Mouse (Mus musculus) B cell, adult 2 months (primary cell): ENCODE measurements around the gene Dhx30.
A peak's percentile ranks its signal among the peaks of the same experiment; 100 is the strongest.
"Not testable (repeated sequence)": the region's sequence is repeated elsewhere in the genome, so short reads cannot be mapped to it uniquely, and the experiment has no call there.

ENCODE experiments used
- DNase-seq, 2 experiments: peaks; one replicate each; pipeline ENCODE4 v3.0.0; 2022

The Dhx30 gene

DNA sequence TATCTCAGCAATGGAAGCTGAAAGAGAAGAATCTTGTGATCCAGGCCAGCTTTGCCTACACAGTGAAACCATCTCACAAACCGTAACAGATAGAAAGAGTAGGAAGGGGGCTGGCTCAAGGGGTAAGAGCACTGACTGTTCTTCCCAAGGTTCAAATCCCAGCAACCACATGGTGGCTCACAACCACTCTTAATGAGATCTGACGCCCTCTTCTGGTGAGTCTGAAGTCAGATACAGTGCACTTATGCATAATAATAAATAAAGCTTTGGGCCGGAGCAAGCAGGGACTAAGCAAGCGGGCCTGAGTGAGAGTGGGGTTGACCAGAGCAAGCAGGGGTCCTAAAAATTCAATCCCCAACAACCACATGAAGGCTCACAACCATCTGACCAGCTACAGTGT, 24.3 kb downstream of the Dhx30 start:
- peak; percentile 37 to 50 for DNase-seq

DNA sequence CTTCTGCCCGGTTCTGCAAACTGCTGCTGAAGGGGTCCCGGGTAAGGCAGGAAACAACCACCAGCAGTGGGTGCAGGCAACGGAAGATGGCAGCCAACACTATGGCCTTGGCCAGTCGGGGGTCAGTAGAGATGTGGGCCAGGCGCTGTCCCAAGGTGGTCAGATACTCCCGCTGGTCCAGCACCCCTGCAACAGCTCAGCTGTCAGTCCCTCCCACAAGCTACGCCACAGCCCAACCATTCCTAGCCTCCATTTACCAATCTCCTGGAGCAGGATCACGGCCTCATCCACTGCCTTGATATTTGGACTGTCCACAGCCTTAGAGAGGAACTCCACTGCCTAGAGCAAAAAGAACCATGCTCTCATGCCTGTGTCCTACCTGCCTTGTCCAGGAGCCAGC, 31.9 kb downstream of the Dhx30 start:
- DNase-seq = no peak

DNA sequence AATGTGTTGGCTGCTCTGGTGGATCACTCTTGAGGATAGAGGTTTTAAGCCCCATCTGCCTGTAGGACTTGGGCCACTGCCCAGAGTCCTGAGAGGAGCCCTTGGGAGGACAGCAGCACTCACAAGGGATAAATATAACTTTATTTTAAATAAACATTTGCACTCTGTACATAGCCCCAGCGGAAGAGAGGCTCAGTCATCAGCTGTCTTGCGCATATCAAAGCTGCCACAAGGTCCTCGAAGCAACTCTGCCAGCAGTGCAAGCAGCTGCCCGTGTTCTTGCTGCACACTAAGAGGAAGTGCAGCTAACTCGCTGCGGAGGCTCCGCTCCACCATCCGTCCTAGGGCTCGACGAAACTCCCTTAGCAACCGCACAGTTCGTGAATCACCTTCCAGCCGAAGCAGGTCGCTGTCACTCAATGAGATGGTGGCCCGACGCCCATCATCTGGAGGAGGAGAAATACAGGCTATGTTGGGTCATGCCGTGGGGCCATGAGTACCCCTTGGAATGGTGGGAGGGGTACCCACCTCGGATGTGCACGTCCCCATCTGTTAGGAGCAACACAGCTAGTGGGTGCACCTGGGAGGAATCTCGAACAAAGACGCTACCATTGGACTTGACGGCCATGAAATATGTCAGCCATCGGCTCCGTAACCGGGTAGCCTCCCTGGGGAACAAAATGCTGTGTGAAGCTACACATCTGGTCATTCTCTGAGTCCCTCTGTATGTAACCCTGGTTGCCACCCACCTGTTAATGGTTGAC, 33.2 kb downstream of the Dhx30 start:
- no peak for DNase-seq

DNA sequence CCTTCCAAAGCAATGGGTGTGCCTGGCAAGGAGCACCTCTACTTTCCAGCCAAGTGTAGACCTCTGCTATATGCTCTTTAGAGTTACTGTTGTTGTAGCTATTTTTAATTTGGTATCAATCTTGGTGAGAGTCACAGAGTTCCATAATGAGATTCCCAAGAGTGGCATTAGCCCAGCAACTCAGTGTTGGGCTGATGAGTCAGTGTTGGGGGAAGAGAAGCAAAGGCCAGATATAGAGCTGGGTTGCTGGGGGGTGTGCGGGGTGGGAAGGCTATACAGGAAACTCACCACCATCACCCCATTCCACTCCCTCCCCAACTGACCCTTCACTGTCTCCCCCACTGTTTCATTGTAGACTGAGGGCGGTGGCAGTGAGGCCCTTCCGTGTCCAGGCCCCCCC, 36.6 kb downstream of the Dhx30 start:
- DNase-seq = no peak

DNA sequence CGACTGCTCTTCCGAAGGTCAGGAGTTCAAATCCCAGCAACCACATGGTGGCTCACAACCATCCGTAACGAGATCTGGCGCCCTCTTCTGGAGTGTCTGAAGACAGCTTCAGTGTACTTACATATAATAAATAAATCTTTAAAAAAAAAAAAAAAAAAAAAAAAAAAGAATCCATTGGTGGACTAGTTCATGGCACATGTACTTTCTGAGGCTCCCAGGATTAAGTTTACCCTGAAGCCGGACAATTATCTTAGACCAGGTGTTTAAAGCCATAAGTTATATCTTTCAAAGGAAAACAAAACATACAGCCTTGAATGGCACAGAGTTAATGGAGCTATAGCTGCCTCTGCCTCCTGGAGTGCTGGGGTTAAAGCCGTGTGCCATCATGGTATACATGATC, 41.2 kb downstream of the Dhx30 start:
- DNase-seq = not testable (repeated sequence)

DNA sequence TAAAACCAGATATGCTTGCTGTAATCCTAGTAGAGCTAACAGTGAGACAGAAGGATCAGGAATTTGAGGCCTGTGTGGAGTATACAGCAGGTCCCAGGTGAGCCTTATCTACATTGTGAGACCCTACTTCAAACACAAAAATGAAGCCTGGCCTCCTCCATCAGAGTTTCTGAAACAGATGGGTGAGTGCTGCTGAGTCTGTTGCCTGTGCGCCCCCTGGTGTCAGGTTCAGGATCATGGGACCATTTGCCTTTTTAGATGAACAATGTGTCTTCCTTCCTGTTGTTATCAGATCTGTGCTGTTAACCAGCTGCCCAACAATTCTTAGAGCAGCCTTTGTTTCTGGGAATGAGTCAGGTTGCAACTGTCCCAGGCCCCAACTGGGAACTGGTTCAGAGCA, 45.8 kb downstream of the Dhx30 start:
- peak; percentile 78 to 80 for DNase-seq

DNA sequence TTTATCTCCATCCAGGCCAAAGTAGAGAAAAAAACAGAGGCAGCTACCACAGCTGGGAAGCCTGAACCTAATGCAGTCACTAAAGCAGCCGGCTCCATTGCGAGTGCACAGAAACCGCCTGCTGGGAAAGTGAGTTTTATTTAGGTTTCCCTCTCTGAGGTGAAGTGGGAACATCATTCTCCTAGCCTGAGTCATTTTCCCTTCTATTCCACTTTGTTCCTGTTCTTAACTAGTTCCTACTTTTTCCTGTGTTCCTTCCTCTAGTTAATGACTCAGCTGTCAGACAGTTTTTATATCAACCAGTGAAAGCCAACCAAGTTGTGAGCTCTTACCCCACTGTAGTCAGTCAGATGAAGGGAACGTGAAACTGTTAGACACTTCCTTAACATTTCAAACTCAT, 46.6 kb downstream of the Dhx30 start:
- DNase-seq = no peak

DNA sequence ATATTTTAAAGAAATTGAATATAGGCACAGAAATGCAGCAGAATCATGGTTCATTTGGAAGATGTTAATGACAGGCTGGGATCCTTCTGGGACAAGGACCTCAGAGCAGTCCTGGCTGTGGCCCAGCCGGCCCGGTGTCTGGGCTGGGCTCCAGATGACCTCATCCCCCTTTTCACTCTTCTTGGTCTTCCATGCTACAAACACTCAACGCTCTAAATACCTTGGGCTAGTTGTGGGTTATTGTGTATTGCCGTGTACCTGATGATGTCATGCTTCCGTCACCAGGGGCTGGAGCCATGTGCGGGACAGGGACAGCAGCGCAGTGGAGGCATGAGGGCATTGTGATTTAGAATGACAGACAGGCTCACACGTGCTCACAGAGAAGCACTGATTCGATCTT, 47.3 kb downstream of the Dhx30 start:
- no peak for DNase-seq

DNA sequence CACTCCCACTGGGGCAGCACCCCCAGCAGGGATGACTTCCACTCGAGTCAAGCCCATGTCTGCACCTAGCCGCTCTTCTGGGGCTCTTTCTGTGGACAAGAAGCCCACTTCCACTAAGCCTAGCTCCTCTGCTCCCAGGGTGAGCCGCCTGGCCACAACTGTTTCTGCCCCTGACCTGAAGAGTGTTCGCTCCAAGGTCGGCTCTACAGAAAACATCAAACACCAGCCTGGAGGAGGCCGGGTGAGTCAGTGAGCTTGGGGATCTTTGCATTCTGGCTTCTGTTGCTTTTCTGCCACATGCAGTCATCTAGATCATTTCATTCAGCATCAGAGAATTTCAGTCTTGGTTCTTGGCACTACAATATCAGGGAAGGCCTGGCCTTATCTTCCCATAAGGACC, 48.9 kb downstream of the Dhx30 start:
- DNase-seq = no peak

DNA sequence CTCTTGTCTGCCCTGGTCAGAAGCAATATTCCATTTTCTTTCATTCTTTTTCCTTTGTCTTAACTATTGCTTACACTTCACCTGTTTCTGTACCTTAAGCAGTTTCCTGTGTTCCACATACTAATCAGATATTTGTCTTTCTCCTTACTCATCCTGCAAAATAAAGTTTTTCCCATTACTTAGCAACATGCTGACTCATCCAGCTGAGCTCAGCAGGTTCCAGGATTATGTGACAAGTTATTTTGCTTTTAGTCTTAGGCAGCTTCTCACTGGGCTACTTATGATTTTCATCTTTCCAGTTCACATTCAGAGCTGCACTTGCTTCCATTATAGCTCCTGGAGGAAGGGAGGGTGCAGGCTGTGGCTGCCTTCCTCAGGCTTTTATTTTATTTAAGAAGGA, 53.0 kb downstream of the Dhx30 start:
- DNase-seq = no peak

DNA sequence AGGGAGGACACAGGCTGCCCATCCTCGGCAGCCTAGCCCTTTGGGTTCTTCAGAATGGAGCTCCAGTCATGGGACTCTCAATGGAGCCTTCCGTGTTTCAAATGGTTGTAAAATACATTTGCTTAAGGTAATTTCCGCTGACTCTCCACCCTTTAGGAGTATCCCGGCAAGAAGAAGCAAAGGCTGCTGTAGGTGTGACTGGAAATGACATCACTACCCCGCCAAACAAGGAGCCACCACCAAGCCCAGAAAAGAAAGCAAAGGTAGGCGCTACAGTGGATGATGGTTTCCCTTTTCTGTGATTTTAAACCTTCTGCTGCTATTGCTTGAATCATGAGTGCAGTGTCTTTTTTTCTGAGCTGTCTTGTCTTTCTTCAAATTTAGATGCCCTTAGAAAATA, 54.8 kb downstream of the Dhx30 start:
- DNase-seq = no peak

DNA sequence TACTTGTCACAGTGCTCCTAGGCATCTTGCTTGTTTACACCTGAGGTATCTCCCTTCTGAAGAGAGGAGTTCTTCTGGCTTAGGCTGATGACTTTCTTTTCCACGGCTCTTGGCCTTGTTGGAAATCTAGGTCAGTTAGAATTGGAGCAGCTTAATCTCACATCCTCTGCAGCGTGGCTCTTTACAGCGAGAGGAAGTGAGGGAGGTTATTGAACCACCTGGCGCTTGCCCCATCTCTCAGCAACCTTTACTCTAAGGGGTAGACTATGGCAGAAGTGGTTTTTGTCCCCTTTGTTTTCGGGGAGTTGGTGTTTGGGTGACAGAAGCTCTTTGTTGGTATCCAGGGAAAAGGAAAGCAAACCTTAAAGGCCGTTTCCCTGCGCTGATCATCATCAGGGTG, 55.2 kb downstream of the Dhx30 start:
- DNase-seq = no peak

DNA sequence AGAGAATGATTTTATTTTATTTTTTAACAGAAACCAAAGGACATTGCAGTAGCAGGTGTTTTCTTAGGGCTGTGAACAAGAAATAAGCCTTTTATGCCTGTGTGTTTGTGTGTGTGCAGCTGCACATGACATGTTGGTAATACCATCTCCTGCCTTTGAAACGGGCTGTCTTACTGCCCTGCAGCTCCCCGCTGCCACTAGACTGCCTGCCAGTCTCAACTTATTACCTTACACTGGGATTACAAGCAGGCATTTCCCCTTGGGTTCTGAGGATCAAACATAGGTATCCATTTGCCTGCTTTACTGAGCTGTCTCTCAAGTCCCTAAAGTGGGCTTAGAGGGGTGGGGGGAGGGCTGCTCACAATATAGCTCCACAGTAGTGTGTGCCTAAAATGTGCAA, 56.9 kb downstream of the Dhx30 start:
- no peak for DNase-seq

DNA sequence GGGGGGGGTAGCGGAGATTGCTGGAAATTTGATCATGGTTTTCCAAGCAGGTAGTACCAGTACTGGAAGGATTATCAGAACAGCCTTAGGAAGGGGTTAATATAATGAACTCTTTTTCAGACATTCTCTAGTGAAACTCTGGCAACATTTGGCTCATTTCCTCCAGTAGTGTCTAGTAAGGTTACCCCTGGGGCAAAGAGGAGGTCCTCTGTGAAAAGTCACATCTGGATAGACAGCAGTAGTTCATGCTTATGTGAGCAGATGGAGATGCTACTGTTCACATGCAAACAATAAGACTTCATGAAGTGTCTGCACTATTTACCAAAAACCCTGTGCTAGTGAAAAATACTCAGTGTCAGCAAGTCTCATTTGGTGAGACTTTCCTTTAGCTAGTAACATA, 60.4 kb downstream of the Dhx30 start:
- no peak for DNase-seq

DNA sequence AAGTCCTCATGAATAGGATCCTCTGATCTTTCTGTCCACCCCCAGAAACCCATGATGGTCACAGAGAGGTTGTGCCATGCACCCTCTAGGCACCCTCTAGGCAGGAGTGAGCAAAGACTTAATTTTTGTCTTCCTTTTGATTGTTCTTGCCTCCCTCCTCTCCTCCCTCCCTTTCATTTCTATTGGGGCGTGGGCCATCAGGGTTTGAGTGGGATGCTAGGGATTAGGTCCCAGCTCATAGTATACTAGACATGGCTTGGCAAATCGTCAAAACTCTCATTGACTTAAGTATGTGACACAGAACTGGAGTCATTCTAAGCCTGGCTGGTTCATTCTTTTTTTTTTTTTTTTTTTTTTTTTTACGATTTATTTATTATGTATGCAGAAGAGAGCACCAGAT, 62.8 kb downstream of the Dhx30 start:
- no peak for DNase-seq

DNA sequence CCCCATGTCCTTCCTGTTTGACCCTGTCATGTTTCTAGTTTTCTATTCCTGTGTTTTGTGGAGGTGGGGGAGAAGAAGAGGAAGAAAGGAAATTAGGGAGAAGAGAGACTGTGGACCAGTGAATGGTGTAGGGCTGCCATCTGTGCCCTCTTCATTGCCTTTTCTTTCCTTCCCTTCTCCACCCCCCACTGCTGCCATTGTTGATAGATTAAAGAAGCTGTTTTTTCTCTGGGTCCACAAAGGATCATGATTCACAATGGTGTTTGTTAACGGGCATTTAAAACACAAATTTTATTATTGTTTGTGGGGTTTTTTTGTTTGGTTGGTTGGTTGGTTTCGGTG, 63.6 kb downstream of the Dhx30 start:
- no peak for DNase-seq

DNA sequence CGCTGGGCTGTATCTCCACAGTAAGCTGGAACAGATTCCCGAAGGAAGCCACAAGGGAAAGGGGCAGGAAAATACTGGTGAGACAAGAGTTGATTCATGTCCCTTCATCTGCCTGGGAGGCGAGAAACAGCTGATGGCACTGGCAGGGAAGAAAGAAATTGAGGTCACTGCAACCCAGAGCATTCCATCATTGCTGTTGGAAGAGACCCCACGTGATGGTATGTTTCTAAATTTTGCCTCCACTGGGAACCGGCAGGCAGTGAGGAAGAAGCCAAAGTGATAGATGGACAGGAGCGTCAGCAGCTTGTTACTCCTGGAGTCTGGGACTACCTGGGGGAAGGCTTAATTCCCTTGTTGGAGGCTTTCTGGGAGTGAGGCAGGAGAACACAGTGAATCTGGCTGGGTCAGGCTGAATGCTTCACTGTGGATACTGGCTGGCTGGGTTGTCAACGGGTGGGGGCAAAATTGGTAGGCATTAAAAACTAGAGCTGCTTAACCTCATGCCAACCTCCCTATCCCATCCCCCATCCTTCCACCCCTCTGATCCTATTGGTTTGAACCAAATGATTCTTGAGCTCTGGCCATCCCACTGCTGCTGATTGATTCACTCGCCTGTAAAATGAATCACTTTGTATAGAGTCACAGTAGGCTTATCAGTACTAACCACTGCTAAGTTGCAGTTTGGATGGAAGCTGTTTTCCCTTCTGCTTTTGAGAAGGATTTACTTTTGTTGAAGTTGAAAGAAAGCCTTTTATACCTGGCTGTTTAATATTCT, 64.1 kb downstream of the Dhx30 start:
- DNase-seq = no peak

DNA sequence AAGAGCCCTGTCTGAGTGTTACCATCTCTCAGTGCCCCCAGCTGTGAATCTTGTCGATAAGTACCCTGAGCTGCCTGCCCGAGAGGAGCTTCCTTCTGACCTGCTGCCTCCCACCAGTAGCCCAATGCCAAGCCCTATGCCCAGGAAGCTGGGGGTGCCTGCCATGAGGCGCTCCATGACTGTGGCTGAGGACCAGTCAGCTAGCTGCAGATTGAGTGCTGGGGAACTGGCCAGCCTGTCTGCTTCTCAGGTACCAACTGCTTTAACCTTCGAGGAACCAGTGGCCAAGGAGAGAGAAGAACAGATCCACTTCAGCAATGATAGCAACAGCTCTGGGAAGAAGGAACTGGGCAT, 64.7 kb downstream of the Dhx30 start:
- DNase-seq = no peak

DNA sequence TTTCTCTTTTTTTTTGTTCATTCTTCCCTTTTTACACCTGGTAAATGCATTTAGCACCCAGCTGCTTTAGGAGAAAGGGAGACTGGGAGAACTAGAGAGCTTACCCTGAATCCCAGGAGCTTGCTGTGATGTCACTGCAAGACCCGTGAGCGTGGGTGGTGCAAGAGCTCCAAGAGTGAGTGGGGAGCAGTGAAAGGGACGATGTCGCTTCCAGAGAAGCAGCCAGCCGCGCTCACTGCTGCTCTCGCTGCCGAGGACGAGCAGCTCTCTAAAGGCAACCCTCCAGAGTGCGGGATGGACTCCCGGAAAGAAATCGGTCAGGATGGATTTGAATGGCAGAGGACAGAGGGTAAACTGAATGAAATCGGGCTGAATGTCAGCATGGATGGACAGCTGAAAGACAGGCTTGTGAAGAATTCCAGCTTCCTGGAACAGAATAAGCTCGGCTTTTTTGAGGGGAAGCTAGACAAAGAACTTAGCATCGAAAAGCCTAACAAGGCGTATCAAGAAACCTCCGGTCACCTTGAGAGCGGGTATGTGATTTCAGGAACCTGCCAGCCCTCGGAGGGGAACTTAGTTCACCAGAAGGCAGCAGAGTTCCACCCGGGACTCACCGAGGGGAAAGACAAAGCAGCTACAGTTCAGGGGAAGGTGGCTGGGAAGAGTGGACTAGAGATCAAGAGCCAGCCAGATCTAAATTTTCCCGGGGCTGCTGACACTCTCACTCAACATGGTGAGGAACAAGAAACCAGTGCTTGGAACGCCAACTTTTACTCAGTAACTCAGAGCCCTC, 65.6 kb downstream of the Dhx30 start:
- no peak for DNase-seq

DNA sequence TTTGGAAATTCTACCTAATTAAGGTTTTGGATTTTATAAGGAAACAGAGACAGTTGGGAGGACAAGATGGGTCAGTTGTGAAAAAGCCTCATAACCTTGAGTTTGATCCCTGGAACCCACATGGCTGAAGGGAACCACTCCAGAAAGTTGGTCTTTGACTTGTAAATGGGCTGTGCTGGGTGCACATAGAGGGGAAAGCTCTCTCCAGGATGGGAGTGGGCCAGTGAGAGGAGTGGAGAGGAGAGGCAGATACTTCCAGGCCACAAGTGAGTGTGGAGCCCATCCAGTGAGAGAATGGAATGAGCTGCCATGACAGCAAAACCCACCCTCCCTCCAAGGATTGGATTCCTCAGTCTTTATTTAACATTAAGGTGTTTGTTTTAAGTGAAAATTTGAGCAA, 66.4 kb downstream of the Dhx30 start:
- no peak for DNase-seq

DNA sequence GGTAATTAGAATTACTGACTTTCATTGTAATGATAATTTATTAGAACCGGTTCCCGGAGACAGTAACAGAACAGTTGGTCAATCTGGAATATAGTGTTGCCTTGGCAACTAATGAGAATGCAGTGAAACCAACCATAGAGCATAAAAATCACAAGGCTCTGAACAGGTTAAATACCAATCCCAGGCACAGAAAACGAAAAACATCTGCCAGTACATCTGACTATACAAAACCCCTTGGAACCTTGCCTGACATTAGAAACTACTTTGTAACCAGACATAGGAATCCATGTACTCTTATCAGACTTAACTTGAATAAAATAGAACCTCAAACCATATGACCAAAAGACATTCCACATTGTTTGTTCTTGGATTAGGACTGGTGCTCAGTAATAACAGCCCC, 69.8 kb downstream of the Dhx30 start:
- no peak for DNase-seq

DNA sequence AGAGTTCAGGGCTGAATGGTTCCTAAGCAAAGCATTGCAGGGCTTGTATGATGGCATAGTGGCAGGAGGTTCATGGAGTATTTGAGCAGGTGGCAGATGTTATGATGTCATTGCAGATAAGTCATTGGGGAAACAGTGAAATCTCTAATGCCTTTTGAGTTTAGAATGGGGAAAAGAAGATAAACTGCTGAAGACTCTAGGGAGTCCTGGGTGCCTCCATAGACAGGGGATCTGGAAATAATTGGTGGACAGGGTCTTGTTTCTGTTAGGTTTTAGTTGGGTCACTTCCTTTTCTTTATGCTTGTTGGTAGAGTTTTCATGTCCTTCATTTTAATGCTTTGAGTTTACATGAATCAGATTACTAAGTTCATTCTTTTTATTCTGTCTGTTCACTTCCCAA, 70.4 kb downstream of the Dhx30 start:
- no peak for DNase-seq

DNA sequence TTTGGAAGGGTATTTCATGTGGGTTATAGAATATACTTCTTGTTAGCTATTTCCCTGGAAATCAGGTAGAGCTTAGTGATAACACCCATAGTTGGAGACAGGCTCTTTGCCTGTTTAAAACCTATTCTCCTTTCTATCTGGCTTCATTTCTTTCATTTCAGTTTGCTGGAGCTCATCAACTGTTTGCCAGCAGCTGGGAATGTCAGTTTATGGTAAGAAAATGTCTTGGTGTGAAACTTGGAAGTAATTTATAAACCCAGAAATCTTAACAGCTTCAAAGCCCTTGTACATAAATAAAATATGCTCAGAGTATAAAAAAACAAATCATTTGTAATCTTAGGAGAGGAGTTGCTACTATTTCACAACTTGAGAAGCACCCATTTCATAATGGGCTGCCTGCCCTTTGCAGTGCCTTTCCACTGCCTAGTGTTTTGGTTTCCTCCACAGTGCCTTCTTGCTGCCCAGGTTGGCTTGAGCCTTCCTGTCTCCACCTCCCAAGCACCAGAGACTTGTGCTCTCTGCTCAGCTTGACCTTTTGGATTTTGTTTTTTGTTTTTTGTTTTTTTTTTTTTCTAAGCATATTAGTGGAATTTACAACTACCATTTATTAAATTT, 71.8 kb downstream of the Dhx30 start:
- no peak for DNase-seq

DNA sequence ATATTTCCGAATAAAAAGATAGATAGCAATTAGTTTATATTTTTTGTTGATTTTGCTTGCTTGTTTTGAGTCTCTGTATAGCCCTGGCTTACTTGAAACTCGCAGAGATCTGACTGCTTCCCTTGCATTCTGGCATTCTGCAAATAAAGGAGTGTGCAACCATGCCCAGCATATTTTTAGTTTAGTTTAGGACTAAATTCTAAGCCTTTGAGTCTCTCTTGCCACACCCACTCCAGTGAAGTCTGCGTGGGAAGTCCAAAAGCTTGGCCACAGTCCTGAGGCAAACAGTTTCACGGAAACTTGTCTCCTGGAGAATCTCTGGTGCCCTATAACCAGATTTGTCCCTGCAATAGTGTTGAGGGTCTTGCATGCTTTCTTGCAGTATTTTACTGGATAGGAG, 73.3 kb downstream of the Dhx30 start:
- no peak for DNase-seq
